In genomic region chr13:118420408-118420807, GRCm38 (mm10) we compare ENCODE assay signal across 20 mouse cellular contexts. TPM values are rescaled to one million over a fixed set of nuclear protein-coding genes. Genes with fewer than 3 reads are reported as not detected.
"Had no signal": no experiment of that assay in that cellular context is flagged by ENCODE, and none has a peak within 500 bp of the region (broad histone marks: within the 10 kb centered on the region; RNA-seq: fewer than 3 reads in every experiment).

No protein-coding gene starts in this region.

- H3K9ac ChIP-seq: limb, embryonic 12.5 days; limb, embryonic 15.5 days; liver, embryonic 12.5 days; liver, embryonic 15.5 days; midbrain, embryonic 13.5 days had no signal

- H3K4me2 ChIP-seq: limb, embryonic 12.5 days; limb, embryonic 15.5 days; liver, embryonic 12.5 days; liver, embryonic 15.5 days; midbrain, embryonic 13.5 days had no signal

- H3K4me3 ChIP-seq: layer of hippocampus, adult 2 months; left cerebral cortex, adult 2 months; limb, embryonic 12.5 days; limb, embryonic 15.5 days; liver, embryonic 12.5 days; liver, embryonic 15.5 days; midbrain, embryonic 10.5 days; midbrain, embryonic 13.5 days had no signal

- DNase-seq: kidney, adult 2 months; kidney, postnatal 25 days; layer of hippocampus, adult 9-11 months; layer of hippocampus, postnatal 36 days; lung, adult 2 months; thymus, postnatal 25 days had no signal

- H3K36me3 ChIP-seq: limb, embryonic 12.5 days; limb, embryonic 15.5 days; liver, embryonic 12.5 days; liver, embryonic 15.5 days; midbrain, embryonic 10.5 days; midbrain, embryonic 13.5 days had no signal

- H3K27ac ChIP-seq: kidney, postnatal 0 days; layer of hippocampus, adult 2 months; left cerebral cortex, adult 2 months; limb, embryonic 12.5 days; limb, embryonic 15.5 days; liver, embryonic 12.5 days; liver, embryonic 15.5 days; midbrain, embryonic 10.5 days; midbrain, embryonic 13.5 days; stomach, postnatal 0 days had no signal

- H3K4me1 ChIP-seq: limb, embryonic 12.5 days; limb, embryonic 15.5 days; liver, embryonic 12.5 days; liver, embryonic 15.5 days; midbrain, embryonic 10.5 days had no signal

- H3K27me3 ChIP-seq: limb, embryonic 12.5 days; limb, embryonic 15.5 days; liver, embryonic 12.5 days; liver, embryonic 15.5 days; megakaryocyte, embryonic 14.5 days; midbrain, embryonic 13.5 days had no signal

- ATAC-seq: intestine, embryonic 16.5 days; liver, embryonic 12.5 days; midbrain, embryonic 13.5 days; midbrain, embryonic 16.5 days had no signal

- H3K9me3 ChIP-seq: limb, embryonic 12.5 days; limb, embryonic 15.5 days; liver, embryonic 12.5 days; liver, embryonic 15.5 days; megakaryocyte, embryonic 14.5 days; midbrain, embryonic 10.5 days; midbrain, embryonic 13.5 days had no signal

RNA-seq across cellular contexts. Expression of gene B430218F22Rik, which starts 34.0 kb away (rescaled TPM):
- polyA plus RNA-seq: large intestine, adult 2 months; lung, adult 2 months had no signal
